Mouse (Mus musculus) lung, postnatal 14 days (tissue): ENCODE results near the gene Ttf2.
A peak's percentile ranks its signal among the peaks of the same experiment; 100 is the strongest.

Experiments
- DNase-seq: peaks from one replicate; pipeline ENCODE4 v3.0.0; 2021

Ttf2 gene

DNA sequence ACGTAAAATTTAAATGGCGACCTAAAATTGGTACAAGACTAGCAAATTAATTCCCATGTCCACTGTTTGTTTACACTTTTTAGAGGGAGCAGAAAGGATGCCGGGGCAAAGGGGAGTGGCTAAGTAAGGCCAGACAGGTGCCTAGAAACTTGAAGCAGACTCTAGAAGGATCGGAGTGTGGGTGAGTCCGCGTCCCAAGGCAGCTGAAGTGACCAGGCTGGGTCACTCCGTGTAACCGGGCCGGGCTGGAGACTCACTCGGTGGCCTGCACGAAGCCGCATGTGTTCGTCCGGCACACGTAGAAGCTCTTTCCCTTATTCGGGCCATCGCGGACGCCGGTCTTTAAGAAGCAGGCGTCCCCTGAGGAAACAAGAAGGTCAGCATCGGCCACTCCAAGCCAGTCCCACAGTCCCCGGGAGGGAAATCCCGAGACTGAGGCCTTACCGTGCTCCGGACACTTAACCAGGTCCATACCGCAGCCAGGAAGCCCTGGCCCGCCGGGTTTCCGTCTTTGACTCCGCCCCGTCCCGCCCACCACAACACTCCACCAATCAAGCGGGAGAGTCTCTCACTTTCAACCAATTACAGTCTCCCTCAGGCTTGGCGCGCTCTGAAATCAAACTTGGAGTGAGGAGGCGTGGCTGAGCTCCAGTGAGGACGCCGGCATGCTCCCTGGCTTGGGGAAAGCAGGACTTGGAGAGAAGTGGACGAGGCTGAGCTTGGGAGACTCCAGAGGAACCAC, at the start of gene Ttf2:
Gene Ttf2, minus strand, starts transcription at position 488 of the 742 bp plus-strand sequence.
- DNase-seq, result peak; percentile 95

DNA sequence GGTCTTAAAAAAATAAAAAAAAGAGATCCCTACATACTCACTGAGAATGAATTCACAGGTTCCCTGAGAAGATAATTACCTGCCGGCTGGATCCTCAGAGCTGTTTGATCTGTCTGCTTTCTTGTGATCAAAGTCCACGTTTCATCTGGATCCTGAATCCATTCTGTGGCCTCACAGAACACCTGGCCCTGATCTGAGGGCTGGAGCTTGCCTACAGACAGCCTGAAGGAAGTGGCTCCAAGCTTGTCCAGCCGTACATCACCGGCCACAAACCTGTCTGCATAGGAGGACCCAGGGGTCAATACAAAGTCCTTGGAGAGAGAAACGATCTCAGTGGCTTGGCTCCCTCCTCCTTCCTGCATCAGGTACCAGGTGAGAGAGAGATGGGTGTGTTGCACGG, 49.0 kb upstream of the Ttf2 start:
- no peak for DNase-seq

DNA sequence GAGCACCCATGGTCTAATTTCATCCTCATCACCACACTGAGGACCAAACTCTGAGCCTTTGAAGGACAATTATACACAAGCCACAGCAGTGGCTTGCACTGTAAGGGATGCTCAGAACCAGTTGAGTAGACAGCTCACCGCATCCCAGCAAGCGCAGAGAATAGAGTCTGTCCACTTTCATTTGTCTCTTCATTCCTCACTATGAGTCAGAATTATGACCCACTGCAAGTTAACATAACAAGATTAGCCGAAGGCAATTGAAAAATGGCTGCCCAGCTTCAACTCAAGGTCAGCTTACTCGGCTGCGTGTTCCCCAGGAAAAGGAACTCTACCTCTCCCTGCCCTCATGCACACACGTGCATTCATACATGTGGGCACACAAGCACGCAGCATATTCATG, 46.6 kb upstream of the Ttf2 start:
- no peak for DNase-seq

DNA sequence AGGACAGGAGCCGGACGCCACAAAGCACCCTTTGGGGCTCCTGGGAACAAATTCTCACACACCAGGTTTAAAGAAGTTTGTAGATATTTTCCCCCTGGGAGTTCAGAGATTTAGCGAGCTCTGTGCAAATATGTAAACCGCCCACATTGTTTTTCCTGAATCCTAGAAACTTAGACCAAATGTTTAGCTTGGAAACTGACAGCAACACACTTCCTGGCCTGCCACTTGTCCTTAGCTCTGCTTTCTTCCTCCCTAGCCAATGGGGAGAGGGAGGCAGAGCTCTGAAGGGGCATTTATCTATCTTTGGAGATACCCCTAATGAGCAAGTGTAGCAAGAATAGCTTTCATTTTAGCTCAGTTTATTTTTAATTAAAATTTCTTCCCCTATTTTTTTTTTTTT, 45.8 kb upstream of the Ttf2 start:
- no peak for DNase-seq

DNA sequence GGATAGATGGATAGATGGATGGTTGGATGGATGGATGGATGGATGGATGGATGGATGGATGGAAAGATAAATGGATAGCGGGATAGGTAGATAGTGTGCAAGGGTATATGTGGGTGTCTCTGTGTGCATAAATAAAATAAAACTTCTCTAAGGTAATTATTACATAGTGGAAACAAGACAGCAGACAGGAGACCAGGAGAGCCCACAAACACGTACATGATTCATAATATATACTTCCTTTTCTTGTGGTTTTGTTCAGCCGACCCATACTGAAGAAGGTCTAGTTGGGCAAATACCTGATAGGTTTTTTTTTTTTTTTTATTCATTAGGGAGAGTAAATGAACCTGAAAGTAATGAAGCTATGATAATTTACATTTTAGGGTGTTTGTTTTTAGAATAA, 44.1 kb upstream of the Ttf2 start:
- no peak for DNase-seq

DNA sequence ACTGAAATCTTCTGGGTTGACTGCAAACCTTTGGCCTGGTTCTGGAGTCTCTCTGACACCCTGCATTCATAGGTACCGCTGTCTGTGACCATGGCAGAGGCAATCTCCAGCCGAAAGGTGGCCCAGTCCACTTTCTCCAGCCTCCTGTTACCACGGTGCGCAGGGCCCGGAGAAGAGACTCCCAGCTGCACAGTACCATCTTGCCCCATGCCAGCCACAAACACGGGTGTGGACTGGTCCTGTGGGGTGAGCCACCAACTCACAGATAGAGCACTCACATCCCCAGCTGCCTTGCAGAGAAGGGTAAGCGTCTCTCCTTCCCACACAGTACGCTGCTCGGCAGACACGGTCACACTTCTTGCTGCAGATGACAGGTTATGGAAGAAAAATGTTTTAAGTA, 43.5 kb upstream of the Ttf2 start:
- no peak for DNase-seq

DNA sequence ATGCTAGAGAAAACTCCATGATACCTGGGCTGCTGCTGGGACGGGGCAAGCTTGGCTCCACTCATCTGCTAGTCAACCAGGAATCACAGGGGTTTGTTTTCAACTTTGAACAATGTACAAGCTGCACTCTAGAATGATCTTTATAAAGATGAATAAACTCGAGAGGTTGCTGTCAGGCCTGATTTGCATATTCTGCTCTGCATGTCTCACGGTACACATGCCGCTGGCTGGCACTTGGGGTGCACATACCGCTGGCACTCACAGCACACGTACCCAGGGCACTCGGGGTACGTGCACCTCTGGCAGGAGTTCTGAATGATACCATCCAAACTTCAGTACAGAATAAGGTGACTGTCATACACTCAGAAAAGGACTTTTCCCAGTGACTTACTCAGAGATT, 43.1 kb upstream of the Ttf2 start:
- DNase-seq, result no peak

DNA sequence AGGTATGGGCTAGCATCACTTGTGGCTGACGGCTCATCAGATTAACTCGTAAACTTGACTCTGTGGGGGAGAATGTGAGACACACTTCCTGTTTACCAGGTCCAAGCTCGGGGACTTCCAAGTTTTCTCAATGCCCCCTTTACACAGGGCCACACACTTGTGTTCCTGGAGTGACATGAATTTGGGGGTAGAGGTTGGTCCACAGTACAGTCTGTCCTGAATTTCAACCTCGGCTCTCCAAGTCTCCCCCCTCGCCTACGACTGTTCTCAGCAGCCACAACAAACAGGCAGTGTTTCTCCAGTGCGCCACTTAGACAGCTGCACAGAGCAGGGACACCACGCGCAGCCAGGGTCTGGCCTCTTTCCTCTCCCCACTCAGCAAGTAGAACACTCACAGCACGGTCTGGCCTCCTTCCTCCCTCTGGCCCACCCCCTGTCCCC, 42.7 kb upstream of the Ttf2 start:
- DNase-seq, result no peak

DNA sequence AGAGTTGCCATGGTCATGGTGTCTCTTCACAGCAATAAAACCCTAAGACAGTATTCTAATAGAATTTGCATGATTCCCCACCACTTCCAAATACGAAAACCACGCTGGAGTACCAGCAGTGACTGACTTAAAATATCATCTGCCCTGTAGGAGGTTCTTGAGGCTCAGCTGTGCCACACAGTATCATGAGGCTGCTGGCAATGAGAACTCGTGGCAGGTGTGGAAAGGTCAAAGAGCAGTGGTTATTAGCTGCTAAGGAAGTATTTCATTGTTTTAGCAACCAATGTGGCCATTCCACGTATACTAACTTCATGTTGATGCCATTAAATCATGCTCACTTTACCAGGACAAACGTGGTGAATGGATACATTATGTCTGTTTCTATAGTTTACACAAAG, 41.7 kb upstream of the Ttf2 start:
- DNase-seq, result no peak

DNA sequence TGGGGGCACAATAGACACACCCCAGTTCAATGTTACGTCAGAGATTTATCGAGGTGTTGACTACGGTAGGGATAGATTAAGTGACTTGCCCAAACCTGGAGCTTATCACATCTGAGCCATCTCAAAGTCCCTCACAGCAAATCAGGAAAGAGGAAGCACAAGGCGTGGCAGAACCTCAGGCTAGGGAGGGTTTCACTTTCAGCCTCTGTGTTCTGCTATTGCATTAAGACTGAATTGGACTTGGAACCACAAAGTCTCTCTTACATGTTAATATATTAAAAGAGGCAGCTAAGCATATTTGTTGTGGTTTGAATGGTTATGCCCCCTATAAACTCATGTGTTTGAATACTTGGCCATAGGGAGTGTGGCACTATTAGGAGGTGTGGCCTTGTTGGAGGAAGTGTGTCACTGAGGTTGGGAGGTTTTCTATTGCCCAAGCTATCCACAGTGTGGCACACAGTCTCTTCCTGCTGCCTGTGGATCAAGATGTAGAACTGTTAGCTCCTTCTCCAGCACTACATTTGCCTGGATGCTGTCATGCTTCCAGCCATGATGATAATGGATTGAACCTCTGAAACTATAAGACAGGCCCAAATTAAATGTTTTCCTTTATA, 41.2 kb upstream of the Ttf2 start:
- DNase-seq, result no peak

DNA sequence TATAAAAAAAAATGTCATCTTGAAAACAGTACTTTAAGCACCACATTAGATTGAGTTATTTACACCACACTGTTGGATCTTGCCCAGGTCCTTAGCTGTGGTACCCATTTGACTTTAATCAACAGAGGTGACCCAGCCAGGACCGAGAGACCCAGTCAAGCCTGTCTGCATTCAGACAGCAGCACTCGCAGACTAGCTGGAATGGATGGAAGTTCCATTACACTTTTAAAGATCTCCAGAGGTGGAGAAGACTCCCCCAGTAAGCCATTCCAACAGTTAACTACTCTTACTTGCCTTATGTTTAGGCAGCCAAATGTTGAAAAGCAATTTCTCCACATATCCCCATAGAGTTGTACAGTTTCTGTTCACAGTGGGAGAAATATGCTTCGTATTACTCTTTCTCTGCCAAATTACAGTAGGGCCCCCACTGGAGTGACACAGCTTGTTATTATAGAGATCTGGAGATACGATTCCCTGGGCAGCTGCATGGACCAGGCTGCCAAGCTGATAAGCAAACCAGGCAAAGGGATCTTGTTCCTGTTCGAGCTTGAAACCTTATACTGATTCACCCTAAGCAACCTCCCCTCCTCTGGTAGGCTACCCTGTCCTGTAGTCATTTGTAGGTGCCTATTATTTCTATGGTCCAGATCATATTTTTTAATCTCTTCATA, 37.8 kb upstream of the Ttf2 start:
- DNase-seq, result no peak

DNA sequence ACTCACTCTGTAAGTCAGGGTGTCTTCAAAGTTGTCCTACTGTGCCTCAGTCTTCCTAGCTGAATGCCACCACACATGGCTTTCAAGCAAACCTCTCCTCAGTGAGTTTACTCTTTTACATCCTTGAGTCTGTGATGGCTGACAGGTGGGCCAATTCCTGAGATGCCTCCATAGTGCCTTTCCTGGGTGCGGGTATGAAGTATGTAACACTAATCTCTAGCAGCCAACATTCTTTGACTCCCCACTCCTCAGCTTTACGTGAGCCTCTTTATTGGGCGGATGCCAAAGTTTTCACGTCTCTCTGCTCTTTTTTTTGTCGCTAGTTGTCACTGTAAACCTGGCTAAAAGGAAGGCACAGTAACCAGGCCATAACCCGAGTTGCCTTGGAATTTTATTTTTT, 35.9 kb upstream of the Ttf2 start:
- DNase-seq, result no peak

DNA sequence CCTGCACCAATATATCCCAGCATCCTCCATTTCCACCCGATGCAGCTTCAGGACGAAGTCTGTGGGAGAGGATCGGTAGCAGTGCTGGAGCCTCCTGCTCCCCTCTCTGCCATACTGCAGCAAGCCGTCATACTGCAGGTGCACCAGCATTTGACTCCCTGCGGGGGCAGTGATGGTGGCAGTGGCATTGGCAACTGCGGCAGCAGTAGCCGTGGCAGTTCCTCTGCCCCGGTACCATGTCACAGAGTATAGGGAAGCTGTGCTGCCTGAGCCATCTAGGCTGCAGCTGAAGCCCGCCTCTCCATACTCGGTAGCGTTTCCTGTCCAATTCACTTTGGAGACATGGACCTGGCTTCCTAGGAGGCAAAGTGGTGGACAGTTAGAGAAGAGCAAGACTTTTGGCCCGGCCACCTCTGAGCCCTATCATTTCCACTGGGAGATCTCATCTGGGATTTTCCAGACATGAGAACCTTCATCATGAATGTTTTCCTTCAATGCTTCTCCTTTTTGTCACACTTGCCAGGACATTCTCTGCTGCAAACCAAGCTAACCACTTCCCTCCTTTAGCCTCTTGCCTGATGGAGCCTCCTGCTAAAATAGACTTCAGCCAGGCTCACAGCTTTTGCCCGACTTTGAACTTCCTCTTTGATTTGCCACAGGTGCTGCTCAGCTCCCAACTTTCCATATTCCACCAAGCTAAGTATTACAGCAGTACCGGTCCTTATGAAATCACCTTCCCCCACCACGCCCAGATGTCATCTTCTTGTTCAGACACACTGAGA, 34.3 kb upstream of the Ttf2 start:
- no peak for DNase-seq

DNA sequence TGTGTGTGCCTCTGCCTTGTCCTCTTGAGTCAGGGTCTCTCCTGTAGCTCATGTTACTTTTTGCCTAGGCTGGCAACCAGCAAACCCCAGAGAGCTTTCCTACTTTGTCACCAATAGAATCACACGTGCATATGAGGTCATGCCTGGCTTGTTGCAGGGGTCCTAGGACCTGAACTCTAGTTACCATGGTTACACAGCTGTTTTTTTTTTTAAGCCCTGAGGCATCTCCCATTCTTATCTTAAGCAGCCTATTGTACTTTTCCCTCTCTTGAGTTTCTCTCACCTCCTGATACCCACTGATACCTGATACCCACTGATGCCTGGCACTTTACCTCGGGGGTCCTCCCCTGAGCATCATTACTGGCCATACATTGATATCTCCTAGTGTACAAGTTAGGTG, 30.3 kb upstream of the Ttf2 start:
- DNase-seq, result no peak

DNA sequence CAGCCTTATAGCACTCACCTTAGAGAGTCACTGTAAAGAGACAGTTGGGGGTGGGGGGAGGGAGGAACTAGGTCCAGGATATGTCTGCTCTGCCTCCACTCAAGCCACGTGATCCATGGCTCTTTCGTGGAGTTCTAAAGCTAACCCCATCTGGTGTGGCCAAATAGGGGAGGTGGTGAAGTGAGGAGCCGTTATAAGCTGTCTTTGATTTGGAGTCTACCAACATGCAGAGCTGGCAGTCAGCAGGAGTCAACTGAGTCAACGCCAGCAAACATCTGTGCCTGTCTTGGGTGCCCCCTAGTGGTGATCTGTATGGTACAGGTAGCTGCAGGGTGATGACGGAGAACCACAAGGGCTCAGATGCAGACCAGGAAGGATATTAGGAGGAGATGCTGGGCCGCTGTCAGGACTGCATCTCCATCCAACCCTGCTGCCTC, 29.5 kb upstream of the Ttf2 start:
- peak; percentile 90 for DNase-seq

DNA sequence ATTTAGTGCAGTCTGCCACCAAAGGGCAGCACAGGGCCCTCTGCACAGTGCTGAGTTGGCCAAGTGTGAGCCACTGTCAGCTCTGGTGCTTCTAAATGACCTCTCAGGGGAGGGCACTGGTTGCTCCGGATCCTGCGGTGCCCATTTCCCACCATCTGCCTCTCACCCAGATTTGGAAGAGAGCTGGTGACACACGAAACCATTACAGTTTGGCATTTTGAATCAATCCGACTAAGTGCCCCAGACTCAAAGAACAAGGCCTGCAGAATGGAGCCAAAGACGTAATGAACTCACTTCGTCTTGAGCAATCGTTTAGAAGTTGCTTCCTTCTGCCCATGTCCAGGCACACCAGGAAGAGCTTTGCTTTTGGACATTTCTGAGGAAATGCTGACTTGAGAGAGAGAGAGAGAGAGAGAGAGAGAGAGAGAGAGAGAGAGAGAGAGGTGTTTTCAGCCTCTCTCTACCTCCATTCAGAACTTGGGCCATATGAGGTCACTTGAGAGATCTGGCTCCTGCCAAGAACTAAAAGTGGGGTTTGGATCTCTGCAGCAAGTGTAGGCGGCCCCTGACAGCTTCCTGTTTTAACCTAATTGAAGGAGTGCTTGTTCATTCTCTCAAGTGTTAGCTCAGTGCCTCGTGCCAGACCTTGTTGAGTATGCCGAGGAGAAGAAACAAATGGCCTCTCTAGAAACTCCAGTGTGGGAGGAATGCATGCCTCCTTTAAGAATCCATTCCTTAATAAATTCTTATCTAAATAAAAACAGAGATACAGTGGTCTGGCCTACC, 28.5 kb upstream of the Ttf2 start:
- DNase-seq, result peak; percentile 70

DNA sequence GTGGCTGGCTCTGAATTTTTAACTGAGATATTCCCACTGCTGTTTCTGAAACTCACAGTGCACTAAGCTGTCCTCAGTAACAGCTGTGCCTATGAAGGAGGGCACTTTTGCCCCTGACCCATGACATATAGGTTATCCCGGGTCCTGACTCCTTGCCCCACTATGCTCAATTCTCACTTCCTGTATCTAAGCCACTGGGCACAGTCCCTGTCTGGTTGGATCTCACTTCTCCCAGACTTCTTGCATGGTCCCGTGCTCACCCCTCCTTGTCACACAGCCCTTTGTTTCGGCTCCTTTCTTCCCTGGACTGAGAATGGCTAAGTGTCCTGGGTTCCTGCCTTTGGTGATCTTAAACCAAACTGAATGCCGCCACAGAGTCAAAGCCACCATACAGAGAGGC, 24.8 kb upstream of the Ttf2 start:
- no peak for DNase-seq

DNA sequence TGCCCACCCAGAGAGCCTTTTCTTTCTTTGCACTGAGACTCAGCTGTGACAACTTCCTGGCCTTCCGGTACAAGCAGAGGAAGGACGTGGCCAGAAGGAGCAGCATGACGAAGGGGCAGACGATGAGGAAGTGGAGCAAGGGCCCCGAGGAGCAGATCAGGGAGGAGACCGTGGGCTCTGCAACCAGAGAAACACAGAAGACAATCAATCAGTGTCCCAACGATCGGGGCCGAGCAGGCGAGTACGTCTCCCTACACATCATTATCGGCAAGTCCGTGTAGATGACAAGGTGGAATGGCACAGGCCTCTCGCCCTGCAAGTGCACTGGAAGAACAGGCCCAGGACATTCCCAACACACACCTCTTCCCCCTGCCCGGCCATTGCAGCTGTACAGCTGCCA, 24.3 kb upstream of the Ttf2 start:
- peak; percentile 42 for DNase-seq

DNA sequence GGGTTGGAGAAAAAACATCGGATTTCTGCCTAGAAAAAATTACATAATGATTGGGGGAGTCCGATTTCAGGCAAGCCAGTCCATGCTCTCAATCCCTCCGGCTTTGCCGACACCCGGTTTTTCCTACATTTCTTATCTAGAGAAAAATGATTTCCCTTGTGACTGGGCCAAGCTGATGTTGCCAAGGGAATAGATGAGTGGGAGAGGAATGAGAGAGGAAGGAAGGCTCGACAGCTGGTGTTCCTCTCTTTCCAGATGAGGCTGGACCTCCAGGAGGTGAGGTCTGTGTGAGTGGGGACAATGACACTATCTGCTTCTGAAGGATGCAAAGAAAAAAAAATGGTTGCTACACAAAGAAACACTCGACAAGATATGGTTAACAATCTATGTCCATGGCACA, 23.7 kb upstream of the Ttf2 start:
- no peak for DNase-seq

DNA sequence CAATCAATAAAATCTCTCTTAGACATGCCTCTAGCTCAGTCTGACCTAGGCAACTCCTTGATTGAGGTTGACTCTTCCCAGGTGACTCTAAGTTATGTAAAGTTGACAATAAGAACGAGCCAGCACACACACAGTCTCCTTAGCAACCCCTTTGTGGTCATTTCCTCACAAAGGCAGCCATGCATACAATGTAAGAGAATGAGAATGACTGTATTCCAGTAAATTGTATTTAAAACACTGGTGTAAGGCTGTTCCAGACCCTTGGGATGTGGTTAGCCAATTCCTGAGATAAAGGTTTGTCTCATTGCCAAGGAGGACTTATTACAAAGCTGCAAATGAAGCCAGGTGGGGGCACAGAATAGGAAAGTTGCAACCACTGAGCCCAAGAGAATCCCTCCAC, 20.8 kb upstream of the Ttf2 start:
- no peak for DNase-seq

DNA sequence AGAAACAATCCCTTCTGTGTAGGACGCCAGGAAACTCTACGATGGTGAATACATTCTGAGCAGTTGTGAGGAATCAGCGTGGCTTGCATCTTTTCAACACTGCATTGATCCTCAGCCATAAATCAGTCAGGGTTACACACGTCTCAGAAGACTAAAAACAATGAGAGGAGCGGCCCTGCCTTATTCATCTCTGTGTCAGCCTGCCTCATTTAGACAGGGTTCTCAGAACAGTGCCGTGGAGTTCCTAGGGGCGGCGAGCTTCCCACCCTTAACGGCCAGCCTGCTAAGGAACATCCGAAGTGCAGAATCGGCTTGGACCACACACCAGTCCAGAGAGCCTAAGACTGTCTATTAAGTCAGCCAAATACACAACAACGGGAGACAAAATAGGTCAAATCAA, 20.0 kb upstream of the Ttf2 start:
- no peak for DNase-seq

DNA sequence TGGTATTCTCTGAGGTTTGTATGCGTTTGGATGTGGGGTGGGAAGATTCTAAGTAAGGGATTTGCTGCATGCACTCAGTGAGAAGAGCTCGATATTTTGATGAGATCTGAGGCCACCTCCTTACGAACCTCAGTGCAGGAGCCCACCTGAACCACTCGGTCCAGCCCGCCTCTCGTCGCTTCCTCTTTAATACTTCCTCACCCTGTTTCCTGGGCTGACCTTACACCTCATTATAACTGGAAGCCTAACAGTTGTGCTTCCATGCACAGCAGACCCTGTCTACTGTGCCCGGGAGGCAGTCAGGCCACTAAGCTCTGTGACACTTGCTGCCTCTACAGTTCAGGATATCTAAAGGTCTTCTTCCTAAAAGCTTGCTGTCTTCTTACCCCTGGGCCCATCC, 9.8 kb upstream of the Ttf2 start:
- DNase-seq, result no peak

DNA sequence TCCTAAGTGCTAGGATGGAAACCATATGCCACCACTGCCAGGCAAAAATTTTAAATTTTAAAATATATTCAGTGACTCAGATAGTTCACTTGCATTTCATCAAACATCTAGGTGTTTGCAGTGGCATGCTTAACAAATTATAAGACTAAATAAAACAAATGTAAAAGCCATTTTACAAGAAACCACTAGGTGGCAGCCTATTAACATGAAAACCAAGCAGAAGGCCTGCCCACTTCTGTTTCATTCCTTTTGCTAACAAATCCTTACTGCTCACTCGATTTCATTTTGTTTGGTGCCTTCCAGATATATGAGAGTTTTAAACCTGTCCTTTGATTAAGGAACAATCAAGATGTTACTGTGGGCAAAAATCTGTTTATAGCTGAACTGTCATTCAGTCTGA, 4.4 kb upstream of the Ttf2 start:
- DNase-seq, result no peak
